Mouse (Mus musculus) ES-Bruce4 (cell line): ENCODE measurements around the gene Syt13.

ENCODE experiments used
- CTCF ChIP-seq: IDR thresholded peaks from one replicate; pipeline ENCODE4 v1.8.1; 2011; ENCODE audit warnings: low read depth, low read length
- EP300 ChIP-seq: IDR thresholded peaks from 2 replicates; pipeline ENCODE4 v1.6.1; 2011; ENCODE audit warnings: low read depth, low read length; ENCODE audit not compliant: insufficient read depth

- no peak for TF ChIP-seq CTCF
- TF ChIP-seq EP300: no peak
These were observed 68.3 kb downstream of the Syt13 start for GRCm38 (mm10) chr2:92983273-92983620.
